Mouse (Mus musculus) thymus, adult 2 months (tissue): Measurements from ENCODE around the gene Ano4.
"Not testable (repeated sequence)": the region's sequence is repeated elsewhere in the genome, so short reads cannot be mapped to it uniquely, and the experiment has no call there.

Source experiments
- CTCF ChIP-seq: fragments of 200-500 bp; IDR thresholded peaks from 2 replicates; pipeline ENCODE4 v1.5.1; 2012; ENCODE audit warnings: mild to moderate bottlenecking, control low read depth, low read length, moderate library complexity, borderline replicate concordance; ENCODE audit not compliant: control insufficient read depth, poor library complexity, insufficient read depth; ENCODE audit errors: extremely low read depth
- POLR2A ChIP-seq: fragments of 200-500 bp; IDR thresholded peaks from 2 replicates; pipeline ENCODE4 v1.6.1; 2012; ENCODE audit warnings: mild to moderate bottlenecking, low read length, control low read depth, moderate library complexity; ENCODE audit not compliant: control insufficient read depth, poor library complexity, insufficient read depth; ENCODE audit errors: extremely low read depth

DNA sequence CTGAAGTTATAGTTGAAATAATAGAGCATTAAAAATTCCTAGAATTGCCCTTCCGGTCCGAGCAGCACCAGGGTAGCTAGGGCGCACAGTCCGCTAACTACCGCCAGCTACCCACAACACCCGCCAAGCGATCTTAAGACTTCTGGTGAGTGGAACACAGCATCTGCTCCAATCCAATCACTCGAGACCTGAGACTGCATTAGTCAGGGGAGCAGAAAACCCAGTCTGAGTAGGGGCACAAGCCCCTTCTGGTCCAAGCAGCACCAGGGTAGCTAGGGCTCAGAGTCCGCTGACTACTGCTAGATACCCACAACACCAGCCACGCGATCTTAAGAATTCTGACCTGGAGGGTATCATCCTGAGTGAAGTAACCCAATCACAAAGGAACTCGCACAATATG, 299.6 kb downstream of the Ano4 start:
- not testable (repeated sequence) for TF ChIP-seq CTCF, POLR2A
